Mouse (Mus musculus) MN1 (cell line): ENCODE measurements around the gene Upb1.
"Not testable (repeated sequence)": the region's sequence is repeated elsewhere in the genome, so short reads cannot be mapped to it uniquely, and the experiment has no call there.

ENCODE experiments used
- DNase-seq: peaks from one replicate; pipeline ENCODE4 v3.0.0-alpha.2; 2016; ENCODE audit warnings: low spot score

The Upb1 gene

DNA sequence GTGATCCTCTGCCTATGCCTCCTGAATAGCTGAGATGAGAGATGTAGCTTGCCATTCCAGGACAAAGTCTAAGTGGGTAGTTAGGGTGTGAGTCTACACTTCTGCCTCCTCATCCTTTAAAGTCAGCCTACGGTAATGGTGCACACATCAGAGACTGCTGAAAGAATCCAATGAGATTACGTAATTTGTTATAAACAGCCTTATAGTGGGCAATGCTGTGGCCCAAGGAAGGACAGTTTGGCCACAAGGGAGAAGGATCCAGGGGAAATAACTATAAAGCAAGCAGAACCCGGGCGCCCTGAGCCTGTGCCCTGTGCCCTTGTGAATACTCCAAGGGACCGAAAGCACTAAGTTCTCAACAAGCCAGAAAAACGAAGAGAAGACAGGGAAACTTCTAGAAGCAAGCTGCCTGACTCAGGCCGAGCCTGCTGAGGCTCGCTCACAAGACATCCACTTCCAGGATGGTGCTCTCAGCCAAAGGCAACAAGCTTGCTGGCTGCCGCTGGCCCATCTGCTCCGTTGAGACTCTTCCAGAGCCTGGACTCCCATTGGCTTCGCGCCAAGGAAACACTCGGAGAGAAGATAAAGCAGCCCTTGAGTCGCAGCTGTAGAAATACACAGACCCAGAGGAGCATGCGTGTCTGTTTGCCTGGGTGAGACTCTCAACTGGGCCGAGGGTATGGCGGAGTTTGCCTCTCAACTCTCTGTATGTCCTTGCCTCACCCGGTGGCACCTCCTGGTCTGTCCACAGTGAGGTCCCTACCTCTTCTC is 55.3 kb downstream of the Upb1 start:
- DNase-seq = peak; percentile 41

DNA sequence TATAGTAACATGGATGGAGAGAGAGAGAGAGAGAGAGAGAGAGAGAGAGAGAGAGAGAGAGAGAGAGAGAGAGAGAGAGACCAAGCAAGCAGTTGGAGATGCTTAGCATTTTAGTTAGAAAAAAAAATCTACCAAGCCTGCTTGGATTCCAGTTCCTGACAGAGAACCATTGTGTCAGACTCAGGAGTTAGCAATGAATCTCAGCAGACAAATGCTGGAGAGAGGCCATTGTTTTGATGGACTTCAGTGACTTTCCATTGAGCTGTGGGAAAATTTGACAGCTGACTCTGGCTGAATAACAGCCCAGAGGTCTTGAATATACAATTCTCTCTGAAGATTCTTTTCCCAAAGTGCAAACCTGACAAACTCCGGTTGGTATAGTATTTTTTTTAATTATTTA is 56.9 kb downstream of the Upb1 start:
- DNase-seq = peak; percentile 36

DNA sequence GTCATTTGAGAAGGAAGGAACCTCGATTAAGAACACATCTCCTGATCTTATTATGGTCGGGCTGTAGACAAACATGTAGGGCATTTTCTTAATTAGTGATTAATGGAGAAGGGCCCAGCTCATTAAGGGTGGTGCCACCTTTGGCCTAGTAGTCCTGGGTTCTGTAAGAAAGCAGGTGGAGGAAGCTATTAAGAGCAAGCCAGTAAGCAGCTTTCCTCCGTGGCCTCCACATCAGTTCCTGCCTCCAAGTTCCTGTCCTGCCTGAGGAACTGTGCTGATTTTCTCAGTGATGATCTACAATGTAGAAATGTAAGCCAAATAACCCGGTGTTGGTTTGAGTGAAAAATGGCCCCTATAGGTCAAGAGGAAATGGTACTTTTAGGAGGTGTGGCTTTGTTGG is 57.4 kb downstream of the Upb1 start:
- no peak for DNase-seq

DNA sequence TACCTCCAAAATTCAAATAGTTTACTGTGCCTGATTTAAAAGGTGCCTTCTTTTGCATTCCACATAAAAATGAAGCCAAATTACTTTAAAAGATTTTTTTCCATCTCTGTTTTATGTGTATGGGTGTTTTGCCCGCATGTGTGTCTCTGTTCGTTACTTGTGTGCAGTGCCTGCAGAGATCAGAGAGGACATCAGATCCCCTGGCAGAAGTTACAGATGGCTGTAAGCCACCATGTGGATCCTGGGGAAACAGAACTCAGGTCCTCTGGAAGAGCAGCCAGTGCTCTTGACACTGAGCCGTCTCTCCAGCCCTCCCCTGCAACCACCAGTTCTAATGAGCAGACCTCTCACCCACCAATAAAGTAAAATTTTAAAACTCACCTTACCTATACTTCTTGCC is 61.8 kb downstream of the Upb1 start:
- DNase-seq = no peak

DNA sequence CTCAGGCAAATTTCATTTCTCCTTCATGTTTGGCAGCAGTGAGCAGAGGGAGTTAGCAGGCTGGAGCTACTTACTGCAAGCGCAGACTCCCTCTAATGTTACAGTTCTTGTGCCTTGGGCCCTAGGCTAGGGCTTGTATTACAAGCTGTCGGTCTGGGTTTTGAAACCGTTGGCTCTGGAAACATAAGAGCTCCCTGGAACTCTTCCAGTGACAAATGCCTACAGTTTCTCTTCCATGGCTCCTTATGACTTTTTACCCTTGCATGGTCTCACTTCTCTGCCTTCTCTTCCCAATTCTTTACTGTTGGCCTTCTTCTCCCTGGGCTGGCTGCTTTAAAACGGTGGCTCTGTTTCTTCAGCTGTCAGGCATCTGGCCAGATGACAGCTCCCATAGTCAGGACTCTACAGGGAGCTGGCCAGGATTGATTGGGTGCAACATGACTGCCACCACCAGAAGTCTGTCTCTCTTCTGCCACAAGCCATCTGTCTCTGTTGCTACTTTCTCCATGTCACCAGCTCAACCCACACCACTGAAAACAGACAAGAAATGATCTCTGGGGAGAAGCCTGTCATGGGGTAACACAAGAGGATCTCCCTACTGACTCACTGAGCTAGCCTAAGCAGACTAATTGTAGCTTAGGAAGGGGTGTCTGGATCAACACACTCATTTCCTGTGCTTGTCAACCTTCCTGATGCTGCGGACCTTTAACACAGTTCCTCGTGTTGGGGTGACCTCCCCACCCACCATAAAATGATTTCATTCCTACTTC is 65.1 kb downstream of the Upb1 start:
- peak; percentile 46 for DNase-seq

DNA sequence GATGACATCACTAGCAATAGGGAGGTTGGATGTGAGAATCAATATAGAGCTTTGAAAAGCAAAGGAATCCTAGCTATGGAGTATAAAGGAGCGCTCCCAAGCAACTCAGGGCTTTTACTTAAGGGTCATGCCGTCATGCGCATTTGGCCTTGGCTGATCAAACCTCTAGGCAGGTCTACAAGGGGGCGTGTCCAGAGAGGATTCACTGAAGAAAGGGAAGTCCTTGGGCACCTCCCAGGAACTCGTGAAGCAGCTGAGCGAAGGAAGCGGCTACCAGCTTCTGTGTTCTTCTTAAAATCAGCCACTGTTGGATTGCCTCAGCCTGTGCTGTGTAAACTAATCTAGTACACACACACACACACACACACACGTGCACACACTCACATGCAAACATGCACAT is 72.5 kb downstream of the Upb1 start:
- DNase-seq = no peak

DNA sequence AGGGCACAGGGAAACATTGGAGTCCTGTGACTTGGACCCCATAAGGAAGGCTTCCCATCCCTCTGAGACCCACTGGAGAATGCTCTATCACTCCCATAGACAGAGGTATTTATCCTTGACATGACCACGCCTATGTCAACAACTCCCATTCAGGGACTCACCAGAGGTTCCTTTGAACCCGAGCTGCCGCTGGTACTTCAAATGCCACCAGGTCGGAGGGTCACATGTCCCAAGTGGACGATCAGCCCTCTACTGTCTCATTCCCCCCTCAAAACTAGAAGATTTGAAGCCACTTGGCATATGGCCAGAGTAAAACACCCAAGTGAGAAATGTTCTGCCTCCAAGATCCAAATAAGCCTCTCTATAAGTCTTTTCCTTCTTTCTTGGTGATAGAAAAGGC is 73.7 kb downstream of the Upb1 start:
- DNase-seq = no peak

DNA sequence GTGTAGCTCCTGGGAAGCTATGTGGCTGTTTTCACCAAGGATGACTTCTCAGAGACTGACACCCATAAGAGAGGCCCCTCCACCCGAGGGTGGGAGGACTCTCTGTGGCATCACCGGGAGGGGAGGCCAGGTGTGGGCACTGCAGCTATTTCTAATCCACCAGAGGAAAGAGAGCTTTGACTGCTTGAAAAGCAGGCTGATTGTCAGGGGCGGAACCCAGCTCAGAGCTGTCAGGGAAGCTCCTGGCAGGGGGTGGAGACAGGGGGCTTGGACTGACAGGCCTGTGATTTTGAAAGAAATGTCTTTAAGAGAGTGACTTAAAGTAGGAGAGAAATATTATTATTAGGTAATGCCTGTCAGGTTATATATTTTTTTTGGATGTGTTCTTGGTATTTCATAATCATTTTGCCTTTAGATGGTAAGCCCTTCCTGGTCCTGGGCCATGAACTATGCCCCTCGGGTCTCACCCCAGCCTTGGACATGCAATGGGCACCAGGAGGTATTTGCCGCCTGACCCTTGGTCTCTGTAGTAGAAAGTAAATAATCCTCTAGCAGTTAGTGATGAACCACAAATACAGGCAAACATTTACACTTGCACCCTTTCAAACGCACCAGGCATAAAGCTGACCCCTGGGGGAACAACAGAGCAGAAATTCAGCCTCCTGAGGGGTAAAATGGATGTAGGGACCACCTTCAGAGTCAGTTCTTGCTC is 74.4 kb downstream of the Upb1 start:
- DNase-seq = not testable (repeated sequence)

DNA sequence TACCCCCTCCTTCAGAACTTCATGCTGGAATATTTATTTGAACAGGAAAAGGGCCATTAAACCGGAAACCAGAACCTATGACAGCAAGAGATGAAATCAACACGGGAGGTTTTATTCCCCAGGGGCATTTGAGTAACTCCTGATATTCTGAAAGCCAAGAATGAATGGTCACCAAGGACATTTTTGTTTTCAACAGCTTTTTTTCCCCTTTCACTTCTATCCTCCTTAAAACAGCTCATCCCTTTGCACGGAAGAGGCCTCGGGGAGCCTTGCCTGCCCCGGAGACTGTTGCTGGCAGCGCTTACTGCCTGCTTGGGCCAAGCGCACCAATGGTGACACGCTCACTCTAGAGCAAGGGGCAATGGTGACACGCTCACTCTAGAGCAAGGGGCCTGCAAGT is 76.1 kb downstream of the Upb1 start:
- DNase-seq = peak; percentile 44

DNA sequence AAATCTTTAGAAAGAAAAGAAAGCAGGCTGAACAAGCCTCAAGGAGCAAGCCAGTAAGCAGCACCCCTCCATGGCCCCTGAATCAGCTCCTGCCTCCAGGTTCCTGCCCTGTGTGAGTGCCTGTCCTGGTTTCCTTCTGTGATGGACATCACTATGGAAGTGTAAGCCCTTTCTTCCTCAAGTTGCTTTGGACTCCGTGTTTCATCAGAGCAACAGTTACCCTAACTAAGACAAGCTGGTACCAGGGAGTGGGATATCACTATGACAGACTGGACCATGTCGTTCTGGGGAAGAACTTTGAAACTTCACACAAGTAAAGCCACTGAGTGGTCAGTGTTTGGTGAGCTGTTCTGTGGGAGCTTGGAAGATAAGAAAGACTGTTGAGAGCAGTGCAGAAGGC is 79.0 kb downstream of the Upb1 start:
- no peak for DNase-seq

DNA sequence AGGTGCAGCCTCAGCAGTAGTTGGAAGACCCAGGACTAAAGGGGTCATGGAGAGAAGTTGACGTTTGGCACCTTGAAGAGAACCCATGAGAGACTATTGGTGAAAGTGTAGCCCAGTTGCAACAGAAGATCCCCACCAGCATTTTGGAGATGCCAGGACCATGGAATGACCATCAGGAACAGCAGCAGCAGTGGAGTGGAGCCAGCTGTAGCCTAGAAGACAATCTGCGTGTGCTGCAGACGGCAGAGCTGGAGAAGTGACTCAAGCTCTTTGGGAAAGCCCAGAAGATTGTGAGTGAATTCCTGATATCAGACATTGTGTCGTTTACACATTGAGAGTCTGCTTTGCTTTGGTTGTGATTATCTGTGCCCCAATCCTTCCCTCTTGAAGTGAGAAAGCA is 80.8 kb downstream of the Upb1 start:
- no peak for DNase-seq

DNA sequence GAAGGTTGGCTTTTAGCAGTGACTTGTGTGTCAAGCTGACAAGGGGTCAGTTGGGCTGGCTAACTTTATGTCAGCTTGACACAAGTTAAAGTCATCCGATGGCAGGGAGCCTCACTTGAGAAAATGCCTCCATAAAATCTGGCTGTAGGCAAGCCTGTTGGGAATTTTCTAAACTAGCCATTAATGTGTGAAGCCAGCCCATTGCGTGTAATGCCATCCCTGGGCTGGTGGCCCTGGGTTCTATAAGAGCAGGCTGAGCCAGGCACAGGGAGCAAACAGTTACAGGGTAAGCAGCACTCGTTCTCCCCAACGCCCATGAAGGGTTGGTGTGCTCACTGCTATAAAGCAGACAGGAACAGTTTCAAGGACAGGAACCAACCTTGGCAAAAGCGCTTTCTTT is 81.4 kb downstream of the Upb1 start:
- DNase-seq = no peak

DNA sequence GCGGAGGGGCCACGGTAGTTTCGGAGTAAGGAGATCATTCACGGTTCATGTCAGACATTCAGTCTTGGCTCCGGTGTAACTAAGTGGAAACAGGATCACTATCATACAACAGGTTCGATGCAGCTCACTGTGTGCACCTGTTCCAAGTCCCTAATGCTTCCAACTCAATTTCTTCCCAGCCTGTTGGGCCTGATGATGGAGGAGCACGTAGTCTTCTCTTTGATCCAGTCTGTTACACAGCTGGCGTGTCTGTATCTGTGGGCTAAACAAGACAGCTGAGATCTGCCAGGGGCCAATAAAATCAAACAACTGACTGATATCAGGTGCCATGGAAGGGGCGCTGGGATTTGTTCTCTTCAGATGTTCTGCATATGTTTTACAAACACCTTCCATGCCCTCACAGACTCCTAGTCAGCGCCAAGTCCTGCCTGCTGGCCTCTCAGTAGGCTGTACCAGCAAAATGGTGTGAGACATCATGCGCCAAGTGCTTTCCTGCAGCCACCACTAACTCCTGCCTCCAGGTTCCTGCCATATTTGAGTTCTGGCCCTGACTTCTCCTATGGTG is 82.1 kb downstream of the Upb1 start:
- DNase-seq = no peak

DNA sequence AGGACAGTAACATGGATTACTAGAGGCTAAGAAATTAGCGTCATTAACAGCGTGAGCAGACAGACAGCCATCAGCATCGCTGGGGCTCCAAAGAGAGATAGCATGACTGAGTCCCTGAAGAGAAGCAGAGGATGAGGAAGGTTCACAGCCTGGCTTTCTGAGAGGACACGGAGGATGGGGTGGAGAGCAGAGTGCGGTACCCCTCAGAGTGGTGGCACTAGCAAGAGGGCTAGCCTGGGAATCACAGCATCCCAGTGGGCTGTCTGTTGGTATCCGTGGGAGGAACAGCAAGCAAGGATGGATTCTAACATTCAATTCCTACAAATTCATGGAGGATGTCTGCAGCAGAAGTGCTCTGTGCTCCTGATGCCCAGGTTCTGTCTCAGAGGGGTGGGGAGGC is 83.2 kb downstream of the Upb1 start:
- no peak for DNase-seq

DNA sequence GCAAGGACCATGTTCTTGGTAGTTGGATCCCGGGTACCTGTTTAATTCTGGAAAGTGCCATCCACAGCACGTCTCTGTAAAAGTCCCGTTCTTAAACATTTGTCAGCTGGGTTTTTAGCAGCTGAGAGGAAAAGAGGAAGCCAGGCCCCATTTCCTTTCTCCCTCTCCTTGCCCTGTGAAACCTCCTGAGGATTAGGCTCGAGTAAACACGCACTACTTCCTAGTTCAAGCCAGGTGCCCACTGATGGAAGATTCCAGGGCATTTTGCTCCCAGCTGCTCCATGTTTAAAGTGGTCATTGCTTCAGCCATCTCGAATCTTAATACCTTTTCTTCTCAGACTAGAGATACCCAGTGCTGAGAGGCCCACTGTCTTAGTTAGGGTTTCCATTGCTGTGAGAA is 83.9 kb downstream of the Upb1 start:
- no peak for DNase-seq

DNA sequence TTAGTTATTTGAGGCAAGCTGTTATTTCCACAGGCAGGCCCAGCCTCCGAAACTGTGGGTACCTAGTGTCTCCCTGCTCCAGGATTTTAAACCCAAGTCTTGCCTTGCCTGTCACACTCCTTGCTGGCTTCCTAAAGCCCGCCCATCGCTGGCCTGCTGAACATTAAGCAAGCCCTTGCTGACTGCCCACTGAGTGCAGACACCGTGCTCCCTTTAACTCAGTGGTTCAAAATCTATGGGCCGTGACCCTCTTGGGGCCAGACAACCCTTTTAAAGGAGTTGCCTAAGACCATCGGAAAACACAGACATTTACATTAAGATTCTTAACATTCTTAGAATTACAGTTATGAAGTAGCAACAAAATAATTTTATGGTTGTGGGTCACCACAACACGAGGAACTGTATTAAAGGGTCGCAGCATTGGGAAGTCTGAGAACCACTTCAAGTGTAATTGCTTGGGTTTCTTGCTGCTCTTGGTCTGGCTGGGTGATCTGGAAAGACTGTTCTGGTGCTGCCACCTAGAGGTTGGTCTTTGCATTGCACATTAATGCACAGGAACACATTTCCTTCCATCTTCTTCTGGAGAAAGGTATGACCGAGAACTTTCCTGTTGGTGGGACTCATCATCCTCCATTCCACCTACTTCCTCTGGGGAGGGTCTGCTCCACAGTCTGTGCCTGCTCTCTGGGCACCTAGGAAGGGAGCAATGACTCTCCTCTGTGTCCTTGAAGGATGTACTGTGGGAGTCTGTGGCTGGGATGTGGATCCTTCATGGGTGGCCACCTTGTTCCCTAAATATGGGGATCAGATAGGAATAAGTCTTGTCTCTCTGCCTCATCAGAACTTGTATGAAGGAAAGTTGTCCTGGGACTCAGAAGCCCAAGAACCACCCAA is 85.4 kb downstream of the Upb1 start:
- DNase-seq = peak; percentile 81

DNA sequence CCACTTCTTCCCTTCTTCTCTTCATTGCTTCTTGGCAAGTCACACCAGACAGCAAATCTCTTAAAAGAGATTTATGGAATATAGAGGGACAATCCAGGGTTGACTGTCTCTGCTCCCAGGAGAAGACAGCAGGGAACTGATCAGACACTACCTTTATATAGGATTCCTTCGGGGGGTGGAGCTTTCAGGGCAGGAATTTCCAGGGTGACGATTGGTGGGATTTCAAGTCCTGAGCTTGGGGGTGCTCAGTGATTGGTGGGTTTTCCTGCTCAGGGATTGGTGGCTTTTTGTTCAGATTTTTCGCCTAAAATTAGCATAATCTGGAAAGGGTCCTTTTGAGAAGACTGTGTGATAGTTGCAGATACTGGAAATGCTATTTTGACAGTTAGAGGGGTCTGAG is 86.2 kb downstream of the Upb1 start:
- DNase-seq = no peak

DNA sequence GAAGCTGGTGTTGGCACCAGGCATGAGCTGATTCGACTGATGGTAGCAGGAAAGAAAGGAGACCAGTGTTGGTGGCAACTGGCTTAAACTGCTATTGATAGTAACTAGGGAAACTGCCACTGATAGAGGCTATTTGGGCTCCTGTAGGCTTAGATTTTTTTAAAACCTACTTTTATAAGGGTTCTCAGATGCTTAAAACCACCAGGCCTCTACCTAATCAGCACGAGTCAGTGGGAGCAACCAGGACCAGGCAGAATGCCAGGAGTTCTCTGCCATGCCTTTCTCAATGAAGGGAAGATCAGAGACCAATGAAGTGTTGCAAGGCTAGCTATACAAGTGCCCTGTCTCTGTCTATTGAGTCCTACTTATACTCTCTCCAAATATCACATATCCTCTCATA is 88.6 kb downstream of the Upb1 start:
- no peak for DNase-seq

DNA sequence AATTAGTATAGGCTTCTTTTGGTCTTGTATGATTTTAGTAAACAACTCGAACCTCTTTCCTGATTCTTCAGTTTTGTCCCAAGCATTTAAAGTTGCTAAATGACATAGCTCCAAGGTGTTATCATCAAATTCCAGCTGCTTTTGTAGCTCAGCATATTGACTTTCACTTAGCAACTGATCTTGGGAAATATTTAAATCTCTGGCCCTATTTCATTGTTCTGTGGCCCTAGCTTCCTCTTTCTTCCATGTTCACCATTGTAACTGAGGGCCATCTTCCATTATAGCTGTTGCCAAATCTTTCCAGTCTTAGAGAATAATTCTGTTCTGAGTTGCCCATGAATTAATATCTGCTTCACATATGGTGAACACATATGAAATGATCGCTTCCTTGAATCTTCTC is 89.8 kb downstream of the Upb1 start:
- no peak for DNase-seq
